Mouse (Mus musculus) frontal cortex, postnatal 10 days (tissue): Measurements from ENCODE around the gene Sfxn4.
A peak's percentile ranks its signal among the peaks of the same experiment; 100 is the strongest.
"Not testable (repeated sequence)": the region's sequence is repeated elsewhere in the genome, so short reads cannot be mapped to it uniquely, and the experiment has no call there.

Source experiments
- DNase-seq, 2 experiments: peaks; one replicate each; pipeline ENCODE4 v3.0.0; 2022; ENCODE audit warnings: low spot score in 2 of 2, mixed read lengths in 1 of 2

Sfxn4 gene

DNA sequence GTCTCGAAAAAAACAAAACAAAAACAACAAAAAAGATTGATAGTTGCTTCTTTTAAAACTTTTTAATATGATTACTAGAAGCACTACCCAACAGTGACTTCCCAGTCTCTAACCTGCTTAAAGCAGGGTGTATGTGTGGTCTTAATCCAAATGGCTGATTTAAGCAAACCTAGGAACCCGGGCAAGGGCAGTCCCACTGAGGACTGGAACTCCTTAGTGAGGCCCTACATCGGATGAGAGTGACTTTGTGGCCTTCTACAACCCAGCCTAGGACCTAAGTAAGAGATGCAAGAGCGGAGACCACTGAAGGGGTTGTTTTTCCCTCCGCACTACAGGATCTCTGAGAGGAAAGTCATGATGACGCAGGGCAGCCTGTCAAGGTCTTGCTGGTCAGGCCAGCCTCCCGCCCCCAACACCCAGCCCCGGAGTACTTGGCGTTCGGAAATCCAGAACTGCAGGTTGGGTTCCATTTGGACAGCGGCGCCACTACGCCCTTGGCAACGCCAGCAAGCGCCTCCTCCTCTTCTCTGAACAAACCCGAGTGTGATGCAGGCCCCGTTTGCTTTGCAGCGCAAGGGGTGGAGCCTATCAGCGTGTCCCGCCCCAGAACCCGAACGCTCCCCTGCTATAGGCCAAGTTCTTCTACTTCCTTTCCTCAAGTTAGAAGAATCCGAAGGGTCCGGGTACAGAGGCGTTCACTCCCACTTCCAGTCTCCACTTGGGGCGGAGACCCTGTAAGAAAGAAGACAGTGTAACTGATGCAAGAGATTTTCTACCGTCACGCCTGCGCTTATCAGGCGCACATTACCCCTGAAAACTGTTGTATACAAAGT is at the start of gene Sfxn4:
Sfxn4 (minus strand) TSS at position 612 of the 833 bp plus-strand sequence.
- DNase-seq, result peak; percentile 85 to 87

- no peak for DNase-seq
Measured at GRCm38 (mm10) chr19:60910304-60910703, 49.0 kb upstream of the Sfxn4 start.

GRCm38 (mm10) chr19:60905477-60905876 is 44.2 kb upstream of the Sfxn4 start:
- DNase-seq, result no peak

DNA sequence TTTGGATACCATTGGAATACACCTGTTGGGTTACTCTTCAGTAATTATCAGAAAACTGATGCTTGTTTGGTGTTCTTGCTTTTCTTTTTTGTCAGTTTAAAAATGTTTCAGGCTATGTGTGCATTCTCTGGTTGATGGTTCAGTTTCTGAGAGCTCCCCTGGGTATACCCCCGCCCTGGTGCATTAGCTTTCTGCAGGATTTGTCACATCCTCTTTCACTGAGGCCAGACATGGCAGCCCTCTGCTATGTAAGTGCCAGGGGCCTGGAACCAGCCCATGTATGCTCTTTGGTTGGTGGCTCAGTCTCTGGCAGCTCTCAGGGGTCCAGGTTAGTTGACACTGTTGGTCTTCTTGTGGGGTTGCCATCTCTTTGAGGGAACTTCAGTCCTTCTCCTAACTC is 42.7 kb upstream of the Sfxn4 start:
- no peak for DNase-seq

GRCm38 (mm10) chr19:60903139-60903538 is 41.9 kb upstream of the Sfxn4 start:
- no peak for DNase-seq

DNA sequence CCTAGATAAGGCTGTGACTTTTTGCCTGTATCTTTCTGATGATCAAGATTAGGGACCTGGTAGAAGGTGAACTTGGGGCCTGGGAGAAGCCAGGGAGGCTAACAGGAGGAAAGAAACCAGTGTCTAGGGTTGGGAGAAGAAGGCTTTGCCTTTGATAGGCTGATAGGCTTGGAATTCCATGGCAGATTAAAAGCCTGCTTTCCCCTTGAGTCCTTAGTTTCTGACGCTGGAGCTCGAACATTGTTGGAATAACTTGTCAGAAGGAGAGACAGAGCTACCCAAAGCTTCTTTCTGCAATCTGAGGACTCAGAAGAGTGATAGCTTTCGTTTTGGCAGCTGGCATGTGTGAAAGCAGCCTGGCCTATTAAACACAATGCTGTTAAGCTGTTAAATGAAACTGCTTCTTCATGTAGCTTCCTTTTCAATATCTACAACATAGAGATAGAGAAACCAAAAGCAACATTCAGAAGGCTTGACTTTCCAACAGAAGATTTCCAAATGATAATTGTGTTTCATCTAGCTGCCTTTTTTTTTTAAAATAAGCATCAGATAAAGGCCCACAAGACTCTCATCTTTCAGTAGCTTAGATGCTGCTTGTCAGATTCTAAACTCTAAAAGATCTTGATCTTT is 34.1 kb upstream of the Sfxn4 start:
- DNase-seq, result no peak

GRCm38 (mm10) chr19:60891934-60892547 is 30.8 kb upstream of the Sfxn4 start:
- DNase-seq, result peak in 1 of 2 experiments; percentile 40

DNA sequence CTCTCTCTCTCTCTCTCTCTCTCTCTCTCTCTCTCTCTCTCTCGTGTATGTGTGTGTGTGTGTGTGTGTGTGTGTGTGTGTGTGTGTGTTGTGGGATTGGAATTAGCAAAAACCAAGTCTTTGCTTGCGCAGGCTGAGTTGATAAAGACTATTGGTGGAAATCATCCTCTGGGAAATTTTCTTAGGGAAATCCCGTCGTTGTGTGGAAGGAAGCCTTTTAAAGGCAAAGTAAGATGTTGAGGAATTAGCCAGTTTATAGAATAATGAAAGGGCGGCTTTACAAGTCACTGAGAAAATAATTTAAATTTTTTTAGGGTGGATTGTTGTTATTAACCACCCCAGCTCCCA is 29.8 kb upstream of the Sfxn4 start:
- no peak for DNase-seq

DNA sequence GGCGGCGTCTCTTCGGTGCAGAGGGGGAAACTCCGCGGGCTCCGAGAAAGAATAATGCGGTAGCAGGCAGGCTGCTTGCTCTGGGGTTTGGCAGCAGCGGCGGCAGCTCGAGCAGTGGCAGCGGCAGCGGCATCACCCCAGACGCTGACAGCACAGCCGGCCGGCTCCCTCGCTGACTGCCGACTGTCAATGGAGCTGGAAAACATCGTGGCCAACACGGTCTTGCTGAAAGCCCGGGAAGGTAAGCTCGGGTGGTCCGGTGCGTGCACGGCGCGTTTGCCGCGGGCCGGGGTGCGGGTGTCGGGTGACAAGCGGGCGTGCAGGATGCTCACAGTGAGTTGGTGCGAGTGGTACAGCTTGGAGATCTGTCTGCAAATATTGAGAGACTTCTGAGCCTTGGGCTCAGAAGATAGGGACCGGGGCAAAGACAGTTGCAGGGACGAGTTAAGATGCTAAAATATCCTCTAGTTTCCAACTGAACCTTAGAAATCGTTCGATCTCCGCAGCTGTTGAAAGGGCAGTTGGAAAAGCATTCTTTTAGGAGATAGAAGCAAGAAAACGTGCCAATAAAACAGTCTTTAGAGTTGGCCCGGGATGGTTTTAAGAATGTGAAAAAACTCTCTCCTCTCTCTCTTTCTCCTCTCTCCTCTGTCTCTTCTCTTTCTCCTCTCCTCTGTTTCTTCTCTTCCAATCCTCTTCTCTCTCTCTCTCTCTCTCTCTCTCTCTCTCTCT is 29.3 kb upstream of the Sfxn4 start:
- DNase-seq, result peak; percentile 29 to 69

DNA sequence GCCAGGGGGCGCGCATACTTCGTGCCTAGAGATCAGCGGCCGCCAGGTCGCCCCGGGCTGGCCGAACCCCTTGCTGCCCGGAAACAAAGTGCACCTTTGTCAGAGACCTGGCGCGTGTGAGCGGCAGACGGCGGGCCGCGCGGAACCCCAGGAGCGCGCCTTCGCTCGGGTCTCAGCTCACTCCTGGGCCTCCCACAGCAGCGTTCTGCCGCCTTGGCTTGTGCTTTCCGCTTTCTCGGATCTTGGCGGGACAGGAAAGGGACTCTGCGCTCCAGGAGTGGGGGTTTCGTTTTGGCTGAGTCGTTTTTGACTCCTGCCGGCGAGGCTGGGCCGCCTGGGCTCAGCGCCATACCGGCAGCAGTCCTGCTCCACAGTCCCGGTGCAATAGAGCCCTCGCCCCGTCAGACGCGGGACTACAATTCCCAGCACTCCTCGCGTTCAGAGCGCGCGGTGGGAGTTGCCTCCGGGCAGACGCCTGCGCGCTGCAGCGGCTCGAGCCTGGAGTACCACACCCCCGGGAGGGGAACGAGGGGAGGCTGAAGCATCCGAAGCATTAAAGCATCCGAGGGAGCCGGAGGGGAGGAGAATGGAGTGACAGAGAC is 28.5 kb upstream of the Sfxn4 start, which contains the start of gene Grk5:
Grk5 (plus strand) TSS at position 36 of the 602 bp plus-strand sequence.
- peak; percentile 91 to 94 for DNase-seq

GRCm38 (mm10) chr19:60889101-60889713 is 27.9 kb upstream of the Sfxn4 start:
- peak in 1 of 2 experiments; percentile 52 for DNase-seq

- no peak for DNase-seq
Measured at GRCm38 (mm10) chr19:60887637-60888036, 26.4 kb upstream of the Sfxn4 start.

GRCm38 (mm10) chr19:60883129-60883528 is 21.9 kb upstream of the Sfxn4 start:
- DNase-seq, result no peak

GRCm38 (mm10) chr19:60874064-60874694 is 12.9 kb upstream of the Sfxn4 start, which contains the start of gene Prdx3:
TSS of gene Prdx3 (minus strand) at chr19:60874556.
- DNase-seq, result peak; percentile 92 to 93

DNA sequence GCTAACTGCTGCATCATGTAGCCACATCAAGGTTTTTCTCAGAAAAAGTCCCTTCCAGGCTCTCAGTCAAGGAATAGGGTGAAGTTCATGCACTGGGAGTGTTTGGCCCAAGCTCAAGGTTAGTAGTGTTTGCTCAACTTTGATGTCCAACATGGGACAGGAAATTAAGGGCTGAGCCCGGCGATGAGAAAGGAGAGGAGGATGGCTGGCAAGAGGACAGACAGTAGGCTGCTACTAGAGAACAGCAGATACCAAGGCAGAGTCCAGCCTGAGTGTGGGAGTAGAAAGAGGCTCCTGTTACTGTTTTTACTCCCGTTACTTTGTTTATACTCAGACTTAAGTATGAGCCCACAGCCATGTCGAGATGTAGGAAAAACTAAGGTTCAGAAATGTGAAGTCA is 12.2 kb upstream of the Sfxn4 start:
- DNase-seq, result no peak

GRCm38 (mm10) chr19:60872272-60872671 is 11.0 kb upstream of the Sfxn4 start:
- no peak for DNase-seq

GRCm38 (mm10) chr19:60871366-60871765 is 10.1 kb upstream of the Sfxn4 start:
- DNase-seq, result no peak

DNA sequence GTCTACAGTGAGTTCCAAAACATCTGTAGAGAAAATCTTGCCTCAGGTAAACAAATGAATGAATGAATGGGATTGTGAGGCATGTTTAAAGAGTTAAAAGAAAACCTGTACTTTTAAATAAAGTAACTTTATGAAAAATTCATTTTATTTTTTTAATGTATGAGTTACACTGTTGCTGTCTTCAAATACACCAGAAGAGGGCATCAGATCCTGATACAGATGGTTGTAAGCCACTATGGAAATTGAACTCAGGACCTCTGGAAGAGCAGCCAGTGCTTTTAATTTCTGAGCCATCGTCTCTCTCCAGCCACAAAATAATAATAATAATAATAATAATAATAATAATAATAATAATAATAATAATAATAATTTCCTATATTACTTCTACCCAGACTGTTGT is 9.2 kb upstream of the Sfxn4 start:
- no peak for DNase-seq

DNA sequence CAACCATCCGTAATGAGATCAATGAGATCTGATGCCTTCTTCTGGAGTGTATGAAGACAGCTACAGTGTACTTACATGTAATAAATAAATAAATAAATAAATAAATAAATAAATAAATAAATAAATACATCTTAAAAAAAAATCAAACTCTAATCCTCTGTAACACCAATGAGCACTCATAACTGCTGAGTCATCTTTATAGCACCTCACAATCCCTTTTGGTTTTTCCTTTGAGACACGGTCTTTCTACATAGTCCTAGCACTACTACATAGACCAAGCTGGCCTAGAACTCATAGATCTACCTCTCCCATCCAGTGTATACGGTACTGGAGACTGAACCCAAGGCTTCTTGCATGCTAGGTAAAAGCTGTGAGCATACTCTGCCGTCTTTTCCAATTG is 4.9 kb upstream of the Sfxn4 start:
- DNase-seq, result not testable (repeated sequence)

DNA sequence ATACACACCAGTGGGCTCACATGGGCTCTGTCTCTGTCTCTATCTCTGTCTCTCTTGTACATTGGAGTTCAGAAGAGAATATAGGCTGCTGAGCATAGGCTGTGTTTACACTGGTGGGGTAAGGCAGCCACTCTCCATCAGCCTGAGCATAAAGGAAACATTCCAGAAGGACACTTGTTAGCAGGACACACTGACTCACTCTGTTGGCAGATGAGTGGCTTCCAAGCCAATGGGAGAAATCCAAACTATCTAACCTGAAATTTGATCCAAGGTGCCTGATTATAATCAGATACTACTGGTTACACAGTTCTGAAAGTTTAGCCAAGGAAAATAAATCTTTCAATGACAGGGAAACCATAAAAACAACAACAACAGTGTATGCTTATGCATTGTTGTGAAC is 15.5 kb downstream of the Sfxn4 start:
- no peak for DNase-seq

- DNase-seq, result no peak
Measured at GRCm38 (mm10) chr19:60843324-60843723, 18.0 kb downstream of the Sfxn4 start.
